Mouse (Mus musculus) A20 (cell line): Measurements from ENCODE around the gene Ralgapa2.

ENCODE experiments used
- DNase-seq: peaks from one replicate; pipeline ENCODE4 v3.0.0-alpha.2; 2011; ENCODE audit warnings: low read depth, low spot score

Gene Ralgapa2

GRCm38 (mm10) chr2:146259787-146260560, 252.2 kb downstream of the Ralgapa2 start:
- no peak for DNase-seq

- DNase-seq, result no peak
Measured at GRCm38 (mm10) chr2:146258736-146259469, 253.2 kb downstream of the Ralgapa2 start.

GRCm38 (mm10) chr2:146257609-146258008, 254.5 kb downstream of the Ralgapa2 start:
- DNase-seq, result no peak

GRCm38 (mm10) chr2:146257037-146257436, 255.1 kb downstream of the Ralgapa2 start:
- DNase-seq, result no peak

GRCm38 (mm10) chr2:146256321-146256875, 255.7 kb downstream of the Ralgapa2 start:
- DNase-seq, result peak; percentile 30

- no peak for DNase-seq
Measured at GRCm38 (mm10) chr2:146255636-146256035, 256.5 kb downstream of the Ralgapa2 start.

- DNase-seq, result no peak
Measured at GRCm38 (mm10) chr2:146254387-146254786, 257.8 kb downstream of the Ralgapa2 start.

- no peak for DNase-seq
Measured at GRCm38 (mm10) chr2:146250236-146250904, 261.8 kb downstream of the Ralgapa2 start.

- DNase-seq, result no peak
Measured at GRCm38 (mm10) chr2:146249033-146249432, 263.1 kb downstream of the Ralgapa2 start.

- no peak for DNase-seq
Measured at GRCm38 (mm10) chr2:146247576-146247975, 264.6 kb downstream of the Ralgapa2 start.

GRCm38 (mm10) chr2:146246409-146247075, 265.6 kb downstream of the Ralgapa2 start:
- DNase-seq, result no peak

GRCm38 (mm10) chr2:146245401-146245800, 266.7 kb downstream of the Ralgapa2 start:
- DNase-seq, result no peak

GRCm38 (mm10) chr2:146244049-146244448, 268.1 kb downstream of the Ralgapa2 start:
- DNase-seq, result no peak

GRCm38 (mm10) chr2:146239196-146239747, 272.9 kb downstream of the Ralgapa2 start:
- DNase-seq, result no peak

- no peak for DNase-seq
Measured at GRCm38 (mm10) chr2:146231485-146231884, 280.7 kb downstream of the Ralgapa2 start.

GRCm38 (mm10) chr2:146228435-146228834, 283.7 kb downstream of the Ralgapa2 start:
- DNase-seq, result no peak

- no peak for DNase-seq
Measured at GRCm38 (mm10) chr2:146227646-146228045, 284.5 kb downstream of the Ralgapa2 start.

GRCm38 (mm10) chr2:146226484-146226883, 285.7 kb downstream of the Ralgapa2 start:
- peak; percentile 37 for DNase-seq

GRCm38 (mm10) chr2:146225818-146226217, 286.3 kb downstream of the Ralgapa2 start:
- peak; percentile 78 for DNase-seq

GRCm38 (mm10) chr2:146224141-146224540, 288.0 kb downstream of the Ralgapa2 start:
- DNase-seq, result no peak
